Comparison of ENCODE assay signal across 8 mouse cellular contexts in the genomic region with DNA sequence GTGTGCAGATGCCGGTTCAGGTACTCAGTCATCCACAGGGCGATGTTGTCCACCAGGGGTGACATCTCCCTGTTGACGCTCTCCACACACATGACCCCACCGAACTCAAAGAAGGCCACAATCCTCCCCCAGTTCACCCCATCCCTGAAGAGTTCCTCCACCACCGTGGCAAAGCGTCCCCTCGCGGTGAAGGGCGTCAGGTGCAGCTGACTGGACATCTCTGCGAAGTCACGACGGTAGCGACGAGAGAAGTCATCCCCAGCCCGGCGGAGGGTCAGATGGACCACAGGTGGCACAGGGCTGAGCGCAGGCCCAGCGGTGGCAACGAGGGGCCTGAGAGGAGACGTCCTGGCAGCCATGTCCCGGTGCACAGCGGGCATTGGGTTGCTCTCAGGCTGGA. TPM values are rescaled to one million over a fixed set of nuclear protein-coding genes. Genes with fewer than 3 reads are reported as not detected.
DNase-seq lines count a peak whose midpoint lies in the region; ATAC-seq and TF ChIP-seq lines count a peak whose summit lies in the region.

No protein-coding gene starts in this region.

- no peaks in the 10 kb centered on the region for H3K9me3 ChIP-seq in CH12.LX (replicated peaks; ENCODE audit: low read length)
- no peaks in the 10 kb centered on the region for H3K9me3 ChIP-seq in forebrain, embryonic 14.5 days (replicated peaks; ENCODE audit: control insufficient read depth, low read length)

- H3K9ac ChIP-seq in CH12.LX (ENCODE audit: insufficient read depth, low read depth): peak overlapping the region; percentile 69
- peak overlapping the region; percentile 88 for H3K9ac ChIP-seq in forebrain, embryonic 14.5 days (ENCODE audit: low read length)

- DNase-seq in CH12.LX (ENCODE audit: extremely low read depth): peak; percentile 72
- DNase-seq in forebrain, embryonic 14.5 days (ENCODE audit: low spot score): peak; percentile 32
- DNase-seq in heart, postnatal 25 days (ENCODE audit: low spot score): peak; percentile 40
- DNase-seq in kidney, postnatal 36 days: peak; percentile 42 to 81
- DNase-seq in lung, postnatal 10 days: peak; percentile 83
- peak; percentile 47 to 68 for DNase-seq in thymus, adult 18-20 months

- peak; percentile 78 for TF ChIP-seq RAD21 in CH12.LX (IDR thresholded peaks at IDR 0.05; ENCODE audit: low read depth, low read length)

- dilution Hi-C loops in CH12.LX (cut with MboI; ENCODE audit: extremely low pct_ligation_motif_present, extremely low pct_unique_long_range_greater_than_20kb, low sequenced_read_pairs): loop anchor here (25.0 kb wide), 1 partner anchor 175 kb away; no protein-coding TSS in a partner anchor

- ATAC-seq in cerebellum, adult (ENCODE audit: insufficient number of reproducible peaks, low FRiP score, low TSS enrichment): peak; percentile 29
- no peak for ATAC-seq in forebrain, embryonic 14.5 days
- ATAC-seq in neutrophil, adult 5-6 weeks (ENCODE audit: extremely low read depth, insufficient number of reproducible peaks, low FRiP score, poor library complexity, severe bottlenecking): peak; percentile 69

- peak; percentile 2; the same call in 1 of the 2 replicates for TF ChIP-seq POLR2A in CH12.LX (IDR thresholded peaks at IDR 0.05; ENCODE audit: low read depth, low read length)

- no peaks in the 10 kb centered on the region for H3K36me3 ChIP-seq in CH12.LX (replicated peaks in 1 of 2; ENCODE audit: control insufficient read depth in 1 of 2, insufficient read depth in 1 of 2, low read length in 1 of 2)
- no peaks in the 10 kb centered on the region for H3K36me3 ChIP-seq in forebrain, embryonic 14.5 days (ENCODE audit: control insufficient read depth, insufficient read depth, low read length)

- intact Hi-C loops in heart, postnatal 25 days (cut with DNase I): loop anchor here (2.0 to 10.0 kb wide), 3 partner anchors 84 to 648 kb away; a partner anchor contains a TSS

- peak overlapping the region; percentile 57 to 80 (median 66) for H3K4me3 ChIP-seq in CH12.LX (replicated peaks in 1 of 3; ENCODE audit: low read depth in 2 of 3, low read length in 2 of 3, poor library complexity in 1 of 3)
- H3K4me3 ChIP-seq in forebrain, embryonic 14.5 days (ENCODE audit: low read depth, low read length): peak overlapping the region; percentile 67

- H3K27ac ChIP-seq in CH12.LX (ENCODE audit: insufficient read depth, low read depth): peak overlapping the region; percentile 65
- H3K27ac ChIP-seq in forebrain, embryonic 14.5 days (ENCODE audit: low read depth, low read length): no peak overlapping the region

- H3K27me3 ChIP-seq in CH12.LX (replicated peaks): no peaks in the 10 kb centered on the region
- H3K27me3 ChIP-seq in forebrain, embryonic 14.5 days (replicated peaks; ENCODE audit: control insufficient read depth, insufficient read depth, low read length): no peaks in the 10 kb centered on the region

- peaks cover 44% of the 10 kb centered on the region for H3K79me2 ChIP-seq in CH12.LX (replicated peaks; ENCODE audit: control insufficient read depth, extremely low read depth, insufficient read depth, poor library complexity, severe bottlenecking)

- peak; percentile 51 to 88 for TF ChIP-seq CTCF in CH12.LX (conservative IDR thresholded peaks at IDR 0.05 in 1 of 2, IDR thresholded peaks at IDR 0.05 in 1 of 2; ENCODE audit: low read depth in 2 of 2, low read length in 2 of 2)

- 9% methylated on average over 22 of the region's 22 CpGs for WGBS in forebrain, embryonic 14.5 days

- H3K4me1 ChIP-seq in CH12.LX (ENCODE audit: control insufficient read depth in 1 of 2, insufficient read depth in 2 of 2): peaks cover 7 to 56% of the 10 kb centered on the region in 2 experiments
- H3K4me1 ChIP-seq in forebrain, embryonic 14.5 days (ENCODE audit: control insufficient read depth, insufficient read depth, low read length): peaks cover 20% of the 10 kb centered on the region

- H3K4me2 ChIP-seq in CH12.LX (ENCODE audit: insufficient read depth, low read depth, poor library complexity, severe bottlenecking): peak overlapping the region; percentile 25
- peak overlapping the region; percentile 62 for H3K4me2 ChIP-seq in forebrain, embryonic 14.5 days (ENCODE audit: low read length)

- TF ChIP-seq EP300 in CH12.LX (IDR thresholded peaks at IDR 0.05; ENCODE audit: low read length): no peak

- in situ Hi-C loops in CH12.LX (cut with MboI; ENCODE audit: low pct_ligation_motif_present, low pct_unique_long_range_greater_than_20kb, low sequenced_read_pairs): loop anchor here (5.0 to 25.0 kb wide), 4 partner anchors 90 to 650 kb away; no protein-coding TSS in a partner anchor

TF ChIP-seq in CH12.LX, 34 proteins besides CTCF, POLR2A, EP300 and RAD21:
- TF ChIP-seq SMC3 (IDR thresholded peaks at IDR 0.05; ENCODE audit: low read depth, low read length) (peak; percentile 93), MAX (IDR thresholded peaks at IDR 0.05; ENCODE audit: low read length) (no peak; the same call in 1 of the 2 replicates), MAZ (IDR thresholded peaks at IDR 0.05; ENCODE audit: low read depth, low read length) (peak; percentile 55), USF1 (IDR thresholded peaks at IDR 0.05; ENCODE audit: low read depth, low read length) (no peak), MEF2A (IDR thresholded peaks at IDR 0.05; ENCODE audit: borderline replicate concordance, low read depth, low read length) (peak; percentile 22; the same call in 1 of the 2 replicates), ZC3H11A (IDR thresholded peaks at IDR 0.05; ENCODE audit: low read depth, low read length) (peak; percentile 30), CHD2 (IDR thresholded peaks at IDR 0.05; ENCODE audit: low read length) (no peak), PAX5 (IDR thresholded peaks at IDR 0.05; ENCODE audit: low read length) (no peak), MXI1 (IDR thresholded peaks at IDR 0.05; ENCODE audit: low read depth, low read length) (peak; percentile 34; the same call in 1 of the 2 replicates), BHLHE40 (IDR thresholded peaks at IDR 0.05; ENCODE audit: low read depth, low read length) (0 out of 2 replicates have a peak, but pooled peaks have one; percentile 2), SIN3A (IDR thresholded peaks at IDR 0.05; ENCODE audit: low read length) (peak; percentile 43; the same call in 1 of the 2 replicates), UBTF (IDR thresholded peaks at IDR 0.05; ENCODE audit: low read depth, low read length) (peak; percentile 82; the same call in 1 of the 2 replicates), ELF1 (IDR thresholded peaks at IDR 0.05; ENCODE audit: low read depth, low read length) (no peak), ZNF384 (IDR thresholded peaks at IDR 0.05; ENCODE audit: low read depth, low read length) (no peak), RCOR1 (conservative IDR thresholded peaks at IDR 0.05; ENCODE audit: low read depth, low read length) (no peak), IRF4 (IDR thresholded peaks at IDR 0.05; ENCODE audit: low read depth, low read length) (no peak), NRF1 (IDR thresholded peaks at IDR 0.05; ENCODE audit: low read depth, low read length) (0 out of 2 replicates have a peak, but pooled peaks have one; percentile 13), MAFK (IDR thresholded peaks at IDR 0.05; ENCODE audit: insufficient replicate concordance, low read length) (no peak), HCFC1 (IDR thresholded peaks at IDR 0.05; ENCODE audit: low read depth, low read length) (no peak), ZKSCAN1 (IDR thresholded peaks at IDR 0.05; ENCODE audit: borderline replicate concordance, low read depth, low read length) (no peak), GABPA (IDR thresholded peaks at IDR 0.05; ENCODE audit: insufficient replicate concordance, low read depth, low read length) (no peak), TBP (conservative IDR thresholded peaks at IDR 0.05; ENCODE audit: low read depth, low read length) (no peak), TCF12 (IDR thresholded peaks at IDR 0.05; ENCODE audit: low read depth, low read length) (peak; percentile 34; the same call in 1 of the 2 replicates), CHD1 (IDR thresholded peaks at IDR 0.05; ENCODE audit: low read depth, low read length) (no peak)

RNA-seq across cellular contexts. Expression of a gene that starts 1.7 kb away (rescaled TPM):
- total RNA-seq in CH12.LX (2012; rRNA removed) (7.6 and 13.6 TPM in 2 replicates), CH12.LX (2014; rRNA removed) (8.7 and 9.6 TPM in 2 replicates)
- 4.5 and 4.7 TPM in 2 replicates for polyA plus RNA-seq in CH12.LX (2012; ENCODE audit: insufficient read length, low read depth)
- polyA plus RNA-seq in forebrain, embryonic 14.5 days (2014; fragmentation: Nextera tagmentation; extraction: Ambion mirVana): 5.3 and 7.1 TPM in 2 replicates
- 1 to 10 TPM; 3.7 to 4.4 TPM for total RNA-seq in heart, postnatal 25 days (2021)
- total RNA-seq in neutrophil, adult 5-6 weeks (2017): 38.2 and 39.3 TPM in 2 replicates

RNA-seq across cellular contexts. Expression of a gene that starts 47.2 kb away (rescaled TPM):
- total RNA-seq in CH12.LX (2012; rRNA removed) (4.7 and 6.4 TPM in 2 replicates), CH12.LX (2014; rRNA removed) (3.3 and 3.8 TPM in 2 replicates)
- polyA plus RNA-seq in CH12.LX (2012; ENCODE audit: insufficient read length, low read depth): 6.3 and 8.5 TPM in 2 replicates
- polyA plus RNA-seq in forebrain, embryonic 14.5 days (2014; fragmentation: Nextera tagmentation; extraction: Ambion mirVana): 13.7 and 15.8 TPM in 2 replicates
- total RNA-seq in heart, postnatal 25 days (2021): 1 to 10 TPM; 6.1 to 6.9 TPM
- 16.5 and 17.3 TPM in 2 replicates for total RNA-seq in neutrophil, adult 5-6 weeks (2017)

Comparison
In these comparisons a context has a peak if more than half of its experiments do, and no peak if none do; other contexts are left out.
1. DNase-seq: peak in every context shown above with its lines; median percentile 83 in lung, postnatal 10 days; 72 in CH12.LX; 62 in kidney, postnatal 36 days; 58 in thymus, adult 18-20 months; 40 in heart, postnatal 25 days; 32 in forebrain, embryonic 14.5 days.